Mouse (Mus musculus) fat pad, adult 2 months (tissue): ENCODE measurements at regions not wholly inside any gene's neighbourhood (a gene's known extent, or its start where the extent isn't known, plus 50 kb on each side); places are given as distances from the start of the nearest gene placed in this dataset.
A peak's percentile ranks its signal among the peaks of the same experiment; 100 is the strongest.

ENCODE experiments used
- DNase-seq: peaks from one replicate; pipeline ENCODE4 v3.0.0-alpha.2; 2011; ENCODE audit warnings: low read depth, low spot score; ENCODE audit errors: extremely low read depth

- DNase-seq = no peak
Measured at GRCm38 (mm10) chr3:52817416-52817815, 199.6 kb downstream of the Cog6 start.

GRCm38 (mm10) chr3:52815497-52815896, 201.5 kb downstream of the Cog6 start:
- no peak for DNase-seq

GRCm38 (mm10) chr3:52802324-52802723, 214.7 kb downstream of the Cog6 start:
- DNase-seq = no peak

GRCm38 (mm10) chr3:52801446-52801845, 215.6 kb downstream of the Cog6 start:
- no peak for DNase-seq

GRCm38 (mm10) chr3:52800673-52801072, 216.4 kb downstream of the Cog6 start:
- no peak for DNase-seq

- DNase-seq = no peak
Measured at GRCm38 (mm10) chr3:52797801-52798200, 219.2 kb downstream of the Cog6 start.

- no peak for DNase-seq
Measured at GRCm38 (mm10) chr3:52797164-52797563, 219.9 kb downstream of the Cog6 start.

GRCm38 (mm10) chr3:52794218-52794617, 222.8 kb downstream of the Cog6 start:
- DNase-seq = no peak

GRCm38 (mm10) chr3:52792801-52793200, 224.2 kb downstream of the Cog6 start:
- no peak for DNase-seq

GRCm38 (mm10) chr3:52792121-52792520, 224.9 kb downstream of the Cog6 start:
- DNase-seq = no peak

- no peak for DNase-seq
Measured at GRCm38 (mm10) chr3:52790942-52791341, 226.1 kb downstream of the Cog6 start.

- no peak for DNase-seq
Measured at GRCm38 (mm10) chr3:52787964-52788760, 228.9 kb downstream of the Cog6 start.

GRCm38 (mm10) chr3:52785595-52785994, 231.4 kb downstream of the Cog6 start:
- no peak for DNase-seq

GRCm38 (mm10) chr3:52784476-52784875, 232.6 kb downstream of the Cog6 start:
- peak; percentile 59 for DNase-seq

GRCm38 (mm10) chr3:52782576-52782975, 234.5 kb downstream of the Cog6 start:
- DNase-seq = no peak

- DNase-seq = no peak
Measured at GRCm38 (mm10) chr3:52781521-52781920, 235.5 kb downstream of the Cog6 start.

- no peak for DNase-seq
Measured at GRCm38 (mm10) chr3:52780356-52780755, 236.7 kb downstream of the Cog6 start.

- DNase-seq = no peak
Measured at GRCm38 (mm10) chr3:52775875-52776274, 241.2 kb downstream of the Cog6 start.

- DNase-seq = no peak
Measured at GRCm38 (mm10) chr3:52775156-52775555, 241.9 kb downstream of the Cog6 start.

GRCm38 (mm10) chr3:52774734-52775133, 242.3 kb downstream of the Cog6 start:
- no peak for DNase-seq

- DNase-seq = no peak
Measured at GRCm38 (mm10) chr3:52767276-52767675, 249.8 kb downstream of the Cog6 start.

GRCm38 (mm10) chr3:52766841-52767240, 250.2 kb downstream of the Cog6 start:
- DNase-seq = no peak

- no peak for DNase-seq
Measured at GRCm38 (mm10) chr3:52764166-52764565, 252.9 kb downstream of the Cog6 start.
